Mouse (Mus musculus) kidney, postnatal 0 days (tissue): ENCODE measurements around the gene Cmya5. TPM values are rescaled to one million over a fixed set of nuclear protein-coding genes. Genes with fewer than 3 reads are reported as not detected.
A peak's percentile ranks its signal among the peaks of the same experiment; 100 is the strongest.

Experiments
- ATAC-seq: fragments of 200-750 bp; cut with Nextera tagmentation; replicated peaks from 2 replicates; pipeline ENCODE4 v1.8.0; 2017; ENCODE audit warnings: low read depth, moderate number of reproducible peaks, moderate TSS enrichment, moderate library complexity; ENCODE audit not compliant: low FRiP score
- DNase-seq: peaks from one replicate; pipeline ENCODE4 v3.0.0-alpha.2; 2016; ENCODE audit warnings: low spot score
- H3K27ac ChIP-seq: fragments of 300-500 bp; sonication (generic); 2 replicates; pipeline ENCODE4 v1.5.1; 2014; ENCODE audit warnings: mild to moderate bottlenecking
- H3K27me3 ChIP-seq: fragments of 300-500 bp; sonication (generic); 2 replicates; pipeline ENCODE4 v1.6.1; 2014; ENCODE audit warnings: low read length, mixed read lengths; ENCODE audit not compliant: insufficient read depth
- H3K36me3 ChIP-seq: fragments of 300-500 bp; sonication (generic); 2 replicates; pipeline ENCODE4 v1.6.1; 2014; ENCODE audit warnings: low read length, mixed read lengths; ENCODE audit not compliant: insufficient read depth
- H3K4me1 ChIP-seq: fragments of 300-500 bp; sonication (generic); replicated peaks from 2 replicates; pipeline ENCODE4 v1.6.1; 2014; ENCODE audit warnings: antibody characterized with exemption, low read length, mixed read lengths; ENCODE audit not compliant: insufficient read depth
- H3K4me2 ChIP-seq: fragments of 300-500 bp; sonication (generic); 2 replicates; pipeline ENCODE4 v1.6.1; 2014; ENCODE audit warnings: mild to moderate bottlenecking, low read length, moderate library complexity, mixed read lengths
- H3K4me3 ChIP-seq: fragments of 300-500 bp; sonication (generic); replicated peaks from 2 replicates; pipeline ENCODE4 v1.5.1; 2014; ENCODE audit warnings: low read depth, low read length
- H3K9ac ChIP-seq: fragments of 300-500 bp; sonication (generic); 2 replicates; pipeline ENCODE4 v1.6.1; 2014; ENCODE audit warnings: low read depth, low read length
- H3K9me3 ChIP-seq: fragments of 300-500 bp; sonication (generic); replicated peaks from 2 replicates; pipeline ENCODE4 v1.6.1; 2016; ENCODE audit warnings: low read length, inconsistent platforms, mixed read lengths
- CTCF ChIP-seq: IDR thresholded peaks from 2 replicates; pipeline ENCODE4 v1.5.1; 2016; ENCODE audit warnings: antibody characterized with exemption, low read depth, mild to moderate bottlenecking, moderate library complexity
- WGBS: fragments of 180-500 bp; shearing (Covaris S2); extraction: QIAGEN DNeasy Blood & Tissue Kit; methylation state at CpG from one replicate; pipeline ENCODE4 v1.1.7; 2014; 5-methylcytosine and 5-hydroxymethylcytosine counted together
- polyA plus RNA-seq: library from polyadenylated mRNA; unstranded; fragments of >200 nt; fragmentation: Nextera tagmentation; extraction: Ambion mirVana; gene quantifications from 2 replicates; pipeline ENCODE4 v1.2.1, GENCODE M21; 2015

Cmya5 gene
- polyA plus RNA-seq, 1 experiment from 2014 or later, result 0.07 TPM

DNA sequence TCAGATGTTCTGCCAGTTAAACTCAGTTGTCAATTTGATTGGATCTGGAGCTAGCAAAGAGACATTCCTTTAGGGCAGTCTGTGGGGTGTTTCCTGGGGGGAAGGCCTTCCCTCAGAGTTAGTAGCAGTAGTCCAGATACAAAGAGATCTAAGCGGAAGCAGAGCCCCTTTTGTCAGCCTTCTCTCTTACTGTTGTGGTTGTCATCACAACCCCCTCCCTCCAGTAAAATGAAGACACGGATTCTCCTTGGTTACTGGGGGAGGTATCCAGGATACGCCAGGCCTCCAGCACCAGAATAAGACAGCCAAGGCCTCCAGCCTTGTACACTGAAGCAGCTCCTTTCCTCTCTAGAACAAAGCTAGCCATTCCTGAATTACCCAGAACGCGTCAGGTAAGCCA lies 15.6 kb downstream of the Cmya5 start:
- H3K9me3 ChIP-seq, result no peaks in the 10 kb centered on the region
- H3K4me3 ChIP-seq, result no peak overlapping the region
- H3K36me3 ChIP-seq, result no peaks in the 10 kb centered on the region
- ATAC-seq (no peak), DNase-seq (no peak)
- H3K27ac ChIP-seq, result no peak overlapping the region
- no peaks in the 10 kb centered on the region for H3K27me3 ChIP-seq
- no peak for TF ChIP-seq CTCF
- H3K4me2 ChIP-seq, result no peak overlapping the region
- no peak overlapping the region for H3K9ac ChIP-seq
- 86% methylated on average over 5 of the region's 5 CpGs for WGBS
- H3K4me1 ChIP-seq, result no peaks in the 10 kb centered on the region

GRCm38 (mm10) chr13:93128111-93128860 lies 16.2 kb downstream of the Cmya5 start:
- no peak overlapping the region for H3K4me3 ChIP-seq
- H3K27me3 ChIP-seq, result no peaks in the 10 kb centered on the region
- H3K9ac ChIP-seq, result no peak overlapping the region
- H3K4me2 ChIP-seq, result no peak overlapping the region
- H3K36me3 ChIP-seq, result no peaks in the 10 kb centered on the region
- H3K27ac ChIP-seq, result no peak overlapping the region
- WGBS, result 71% methylated on average over 8 of the region's 8 CpGs
- no peaks in the 10 kb centered on the region for H3K4me1 ChIP-seq
- no peak for TF ChIP-seq CTCF
- no peak for ATAC-seq
- H3K9me3 ChIP-seq, result no peaks in the 10 kb centered on the region
- no peak for DNase-seq

GRCm38 (mm10) chr13:93122321-93122720 lies 22.2 kb downstream of the Cmya5 start:
- Histone ChIP-seq H3K9me3 (no peaks in the 10 kb centered on the region), H3K4me3 (no peak overlapping the region)
- no peak for TF ChIP-seq CTCF

DNA sequence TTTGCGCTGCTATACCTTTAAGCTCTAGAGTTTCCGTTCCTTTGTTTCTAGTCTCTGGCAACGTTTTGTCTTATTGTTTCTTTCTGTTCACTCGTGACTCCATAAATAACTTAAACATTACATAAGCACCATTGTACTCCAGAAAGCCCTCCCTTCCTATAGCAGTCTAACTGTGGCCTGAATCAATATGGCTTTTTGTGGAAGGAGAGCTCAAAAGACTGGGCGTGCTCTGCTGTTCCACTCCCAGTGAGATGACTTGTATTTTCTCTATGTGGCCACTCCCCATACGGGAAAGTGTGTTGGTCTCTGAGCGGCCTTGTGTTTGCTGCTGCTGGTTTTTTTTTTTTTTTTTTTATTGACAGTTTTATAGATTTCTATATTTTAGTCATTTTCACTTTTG lies 27.3 kb downstream of the Cmya5 start:
- H3K4me2 ChIP-seq, result no peak overlapping the region
- no peaks in the 10 kb centered on the region for H3K4me1 ChIP-seq
- WGBS, result 70% methylated on average over 7 of the region's 7 CpGs
- DNase-seq (peak; percentile 10), ATAC-seq (no peak)
- no peak overlapping the region for H3K27ac ChIP-seq
- H3K27me3 ChIP-seq, result no peaks in the 10 kb centered on the region
- no peak for TF ChIP-seq CTCF
- H3K4me3 ChIP-seq, result no peak overlapping the region
- H3K9ac ChIP-seq, result no peak overlapping the region
- H3K9me3 ChIP-seq, result no peaks in the 10 kb centered on the region
- H3K36me3 ChIP-seq, result no peaks in the 10 kb centered on the region

More at GRCm38 (mm10) chr13:93122321-93122720, 22.2 kb downstream of the Cmya5 start:
- H3K27ac ChIP-seq, result no peak overlapping the region
- DNase-seq (no peak), ATAC-seq (no peak)
- H3K4me2 ChIP-seq, result no peak overlapping the region
- H3K4me1 ChIP-seq, result no peaks in the 10 kb centered on the region
- no peak overlapping the region for H3K9ac ChIP-seq
- no peaks in the 10 kb centered on the region for H3K27me3 ChIP-seq
- H3K36me3 ChIP-seq, result no peaks in the 10 kb centered on the region
- WGBS, result 90% methylated on average over 9 of the region's 9 CpGs

DNA sequence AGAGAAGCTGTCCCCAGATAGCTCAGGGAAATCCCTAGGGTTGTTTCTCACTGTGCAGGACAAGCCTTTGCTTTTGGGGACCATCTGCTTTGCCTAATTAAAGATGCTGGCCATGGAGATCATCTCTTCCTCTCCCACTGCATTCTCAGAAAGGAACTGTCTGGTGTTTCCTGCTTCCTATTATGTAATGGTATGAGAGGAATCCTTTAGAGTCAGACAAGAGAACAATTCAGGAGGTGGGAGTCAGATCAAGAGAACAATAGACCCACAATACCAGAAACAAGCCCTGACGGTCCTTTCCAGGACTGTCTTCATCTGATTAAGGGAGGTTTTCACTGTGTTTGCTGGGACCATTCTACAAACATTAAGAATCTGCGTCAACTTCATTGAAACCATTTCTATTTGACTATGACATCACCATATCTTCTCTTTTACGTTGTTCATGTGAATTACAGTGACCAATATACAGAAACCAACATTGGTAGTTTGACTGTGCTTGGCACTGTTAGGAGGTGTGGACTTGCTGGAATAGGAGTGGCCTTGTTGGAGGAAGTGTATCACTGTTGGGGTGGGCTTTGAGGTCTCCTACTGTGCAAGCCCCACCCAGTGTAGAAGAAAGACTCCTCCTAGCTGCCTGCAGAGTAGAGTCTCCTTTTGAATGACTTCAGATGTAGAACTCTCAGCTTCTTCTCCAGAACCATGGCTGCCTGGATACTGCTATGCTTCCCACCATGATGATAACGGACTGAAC lies 42.0 kb downstream of the Cmya5 start:
- Histone ChIP-seq H3K27ac (no peak overlapping the region), H3K4me2 (no peak overlapping the region), H3K9me3 (no peaks in the 10 kb centered on the region), H3K4me1 (no peaks in the 10 kb centered on the region), H3K27me3 (no peaks in the 10 kb centered on the region), H3K4me3 (no peak overlapping the region), H3K9ac (no peak overlapping the region), H3K36me3 (no peaks in the 10 kb centered on the region)
- peak; percentile 7 for DNase-seq
- 81% methylated on average over 4 of the region's 4 CpGs for WGBS
- no peak for ATAC-seq
- TF ChIP-seq CTCF, result no peak

- no peaks in the 10 kb centered on the region for H3K27me3 ChIP-seq
- no peaks in the 10 kb centered on the region for H3K36me3 ChIP-seq
- H3K4me3 ChIP-seq, result no peak overlapping the region
- H3K4me2 ChIP-seq, result no peak overlapping the region
- H3K4me1 ChIP-seq, result no peaks in the 10 kb centered on the region
- ATAC-seq, result no peak
- WGBS, result 88% methylated on average over 3 of the region's 3 CpGs
- no peak for TF ChIP-seq CTCF
- no peak overlapping the region for H3K27ac ChIP-seq
- no peak overlapping the region for H3K9ac ChIP-seq
- no peak for DNase-seq
- no peaks in the 10 kb centered on the region for H3K9me3 ChIP-seq
Measured at GRCm38 (mm10) chr13:93098596-93098995, 45.9 kb downstream of the Cmya5 start.
